Mouse (Mus musculus) layer of hippocampus, postnatal 25 days (tissue): ENCODE results near the gene Gm45711. TPM values are rescaled to one million over a fixed set of nuclear protein-coding genes. Genes with fewer than 3 reads are reported as not detected.

Experiments used
- DNase-seq, 2 experiments: peaks; one replicate each; pipeline ENCODE4 v3.0.0; 2022; ENCODE audit warnings: mixed read lengths in 2 of 2, low spot score in 1 of 2; ENCODE audit errors: extremely low spot score in 1 of 2
- total RNA-seq, 2 experiments: library from RNA; stranded (reverse); gene quantifications; 2 replicates each; pipeline ENCODE4 v1.2.3; 2021

The Gm45711 gene
- total RNA-seq, 2 experiments from 2014 or later = not detected

- peak in 1 of 2 experiments; percentile 4 for DNase-seq
These were observed 62.6 kb downstream of the Gm45711 start for GRCm38 (mm10) chr8:104247054-104247907.

DNA sequence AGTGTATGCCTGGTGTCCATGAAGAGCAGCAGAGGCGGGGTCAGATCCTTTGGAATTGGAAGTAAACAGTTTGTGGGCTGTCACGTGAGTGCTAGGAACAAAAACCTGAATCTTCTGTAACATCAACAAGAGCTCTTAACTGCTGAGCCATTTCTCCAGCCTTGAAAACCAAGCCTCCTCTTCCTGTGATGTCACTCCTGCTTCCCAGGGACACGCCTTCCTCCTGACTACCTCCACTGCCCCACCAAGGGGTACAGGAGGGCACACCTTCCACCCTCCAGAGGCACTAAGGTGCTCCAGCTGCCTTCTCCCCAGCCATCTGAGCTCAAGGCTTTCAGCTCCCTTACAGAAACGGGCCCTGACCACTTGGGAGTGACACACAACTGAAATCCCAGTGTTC, 63.3 kb downstream of the Gm45711 start:
- DNase-seq = peak in 1 of 2 experiments; percentile 1

DNA sequence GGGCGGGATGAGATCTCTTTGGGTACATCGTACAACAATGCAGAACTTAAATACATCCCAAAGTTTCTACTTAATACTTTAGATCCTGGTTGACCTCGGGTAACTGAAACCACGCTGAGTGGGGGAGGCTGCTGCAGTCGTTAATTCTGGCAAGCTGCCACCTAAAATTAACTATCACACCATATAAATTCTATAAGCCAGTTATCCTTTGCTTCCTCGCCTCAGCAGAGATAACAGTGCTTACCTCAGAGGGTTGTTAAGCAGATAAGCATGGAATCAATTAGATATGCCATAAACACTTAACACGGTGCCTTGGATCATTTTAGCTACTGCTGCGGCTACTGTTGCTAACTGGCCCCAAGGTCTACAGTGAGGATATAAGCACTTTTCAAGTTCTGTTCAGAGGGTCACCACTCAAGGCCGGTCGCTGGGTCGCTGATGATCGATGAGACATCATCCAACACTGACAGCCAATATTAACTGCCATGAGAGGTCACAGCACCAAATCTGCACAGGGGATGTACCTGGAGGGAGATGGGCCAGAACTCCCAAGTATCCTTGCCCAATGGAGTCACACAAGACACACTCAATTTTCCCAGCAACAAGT, 67.7 kb downstream of the Gm45711 start:
- no peak for DNase-seq

DNA sequence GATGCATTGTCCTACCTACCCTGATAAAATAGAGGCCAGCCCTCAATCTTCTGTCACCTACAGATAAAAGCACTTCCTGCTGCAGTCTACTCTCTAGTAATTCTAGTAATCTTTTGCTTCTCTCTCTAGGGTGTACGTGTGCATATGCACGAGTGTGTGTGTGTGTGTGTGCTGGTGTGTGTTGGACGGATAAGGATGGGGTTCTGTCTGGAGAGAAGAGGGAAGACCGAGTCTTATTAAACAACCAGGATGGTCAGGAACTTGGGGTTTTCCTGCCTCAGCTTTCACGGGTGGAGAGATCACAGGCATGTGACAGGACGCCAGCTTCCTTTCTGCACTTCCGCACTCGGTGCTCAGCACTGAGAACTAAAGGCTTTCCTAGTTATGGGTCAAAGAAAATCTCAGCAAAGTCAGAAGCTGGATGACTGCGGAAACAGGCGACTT, 70.4 kb downstream of the Gm45711 start:
- DNase-seq = no peak

DNA sequence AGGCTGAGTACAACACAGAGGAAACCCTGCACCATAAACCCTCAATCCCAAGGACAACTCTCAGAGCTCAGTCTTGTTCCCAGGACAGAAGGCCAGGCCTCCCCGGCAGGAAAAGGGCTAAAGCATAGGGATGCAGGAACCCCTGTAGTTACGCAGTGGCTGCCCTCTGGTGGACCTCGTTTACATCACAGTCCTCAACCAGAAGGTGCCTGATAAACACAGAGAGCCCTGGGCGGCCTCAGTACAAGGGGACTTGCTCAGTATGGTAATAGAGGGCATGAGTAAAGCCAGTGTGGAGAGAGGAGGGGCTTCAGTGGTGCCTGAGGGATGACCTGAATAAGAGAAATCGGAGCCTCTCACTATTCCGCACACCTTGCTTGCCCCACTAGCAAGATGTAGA, 75.3 kb downstream of the Gm45711 start:
- no peak for DNase-seq

GRCm38 (mm10) chr8:104232919-104233318, 77.0 kb downstream of the Gm45711 start:
- no peak for DNase-seq

DNA sequence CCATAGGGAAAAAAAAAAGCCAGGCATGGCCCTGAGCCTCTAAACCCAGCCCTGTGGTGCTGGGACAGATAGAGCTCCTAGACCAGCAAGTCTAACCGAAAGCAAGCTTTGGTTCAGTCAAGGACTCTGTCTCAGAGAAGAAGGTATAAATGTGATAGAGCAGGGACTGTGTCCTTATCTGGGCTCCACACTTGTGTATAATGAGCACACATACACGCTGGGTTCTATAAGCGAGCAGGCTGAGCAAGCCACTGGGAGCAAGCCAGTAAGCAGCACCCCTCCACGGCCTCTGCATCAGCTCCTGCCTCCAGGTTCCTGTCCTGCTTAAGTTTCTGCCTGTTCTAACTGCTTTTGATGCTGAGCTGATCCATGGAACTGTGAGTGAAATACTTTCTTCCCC, 77.8 kb downstream of the Gm45711 start:
- DNase-seq = no peak

Other genes with a start within 250 kb of the Gm45711 start
- gene Cdh5, start 208.5 kb downstream of the Gm45711 start, total RNA-seq = 10 to 100 TPM in 1 of 2 experiments, 1 to 10 TPM in 1; 8.5 to 10.3 TPM
- gene Bean1, start 139.6 kb downstream of the Gm45711 start, total RNA-seq = 1 to 10 TPM; 5.8 to 5.9 TPM
- gene Tk2, start 61.5 kb downstream of the Gm45711 start, total RNA-seq = 10 to 100 TPM; 36.4 to 37.7 TPM
- gene Cklf, start 59.2 kb downstream of the Gm45711 start, total RNA-seq = 1 to 10 TPM; 6.3 to 9.9 TPM
- gene Cmtm2a, start 16.9 kb downstream of the Gm45711 start, total RNA-seq = not detected
- not detected for gene Cmtm1, start 64 bp upstream of the Gm45711 start, total RNA-seq
- gene Gm11020, start 11.5 kb upstream of the Gm45711 start, total RNA-seq = not detected
- not detected for gene Cmtm2b, start 12.1 kb upstream of the Gm45711 start, total RNA-seq
- gene Cmtm3, start 29.3 kb upstream of the Gm45711 start, total RNA-seq = 10 to 100 TPM; 12.4 to 16.5 TPM
- 10 to 100 TPM; 53.2 to 56.9 TPM for gene Cmtm4, start 85.7 kb upstream of the Gm45711 start, total RNA-seq
- 100 to 1,000 TPM; 234 to 270 TPM for gene Dync1li2, start 133.0 kb upstream of the Gm45711 start, total RNA-seq
- under 1 TPM; 0.57 to 0.80 TPM for gene Terb1, start 199.8 kb upstream of the Gm45711 start, total RNA-seq
- gene Nae1, start 224.6 kb upstream of the Gm45711 start, total RNA-seq = 10 to 100 TPM; 44.3 to 46.9 TPM
- gene Car7, start 224.6 kb upstream of the Gm45711 start, total RNA-seq = 10 to 100 TPM; 14.8 to 26.6 TPM